Mouse (Mus musculus) hindbrain, embryonic 14.5 days (tissue): ENCODE data around the gene 1700020A23Rik. TPM values are rescaled to one million over a fixed set of nuclear protein-coding genes. Genes with fewer than 3 reads are reported as not detected.

Experiments
- ATAC-seq: fragments of 200-750 bp; cut with Nextera tagmentation; 2 replicates; pipeline ENCODE4 v1.8.0; 2017; ENCODE audit warnings: moderate number of reproducible peaks, mild to moderate bottlenecking, moderate TSS enrichment, moderate library complexity; ENCODE audit not compliant: low FRiP score
- DNase-seq: peaks from one replicate; pipeline ENCODE4 v3.0.0-alpha.2; 2015; ENCODE audit warnings: low spot score
- H3K27ac ChIP-seq: fragments of 300-500 bp; sonication (generic); 2 replicates; pipeline ENCODE4 v1.5.1; 2014; ENCODE audit warnings: mild to moderate bottlenecking, moderate library complexity
- H3K27me3 ChIP-seq: fragments of 300-500 bp; sonication (generic); 2 replicates; pipeline ENCODE4 v1.6.1; 2014; ENCODE audit warnings: mild to moderate bottlenecking, low read length, mixed read lengths; ENCODE audit not compliant: control insufficient read depth, insufficient read depth
- H3K36me3 ChIP-seq: fragments of 300-500 bp; sonication (generic); replicated peaks from 2 replicates; pipeline ENCODE4 v1.6.1; 2014; ENCODE audit not compliant: control insufficient read depth, insufficient read depth
- H3K4me1 ChIP-seq: fragments of 300-500 bp; sonication (generic); replicated peaks from 2 replicates; pipeline ENCODE4 v1.6.1; 2014; ENCODE audit warnings: antibody characterized with exemption, low read length, mixed read lengths; ENCODE audit not compliant: control insufficient read depth, insufficient read depth
- H3K4me2 ChIP-seq: fragments of 300-500 bp; sonication (generic); replicated peaks from 2 replicates; pipeline ENCODE4 v1.6.1; 2014; ENCODE audit warnings: mild to moderate bottlenecking, moderate library complexity
- H3K4me3 ChIP-seq: fragments of 300-500 bp; sonication (generic); replicated peaks from 2 replicates; pipeline ENCODE4 v1.5.1; 2014; ENCODE audit warnings: mild to moderate bottlenecking, low read length
- H3K9ac ChIP-seq: fragments of 300-500 bp; sonication (generic); 2 replicates; pipeline ENCODE4 v1.6.1; 2014
- H3K9me3 ChIP-seq: fragments of 300-500 bp; sonication (generic); 2 replicates; pipeline ENCODE4 v1.6.1; 2016; ENCODE audit warnings: low read length; ENCODE audit not compliant: control insufficient read depth
- WGBS: fragments of 180-500 bp; shearing (Covaris S2); extraction: QIAGEN DNeasy Blood & Tissue Kit; methylation state at CpG from one replicate; pipeline ENCODE4 v1.1.7; 2014; 5-methylcytosine and 5-hydroxymethylcytosine counted together
- polyA plus RNA-seq: library from polyadenylated mRNA; unstranded; fragments of >200 nt; fragmentation: Nextera tagmentation; extraction: Ambion mirVana; gene quantifications from 2 replicates; pipeline ENCODE4 v1.2.1, GENCODE M21; 2014

1700020A23Rik gene
- polyA plus RNA-seq, 1 experiment from 2014 or later = 0.72 TPM

GRCm38 (mm10) chr2:130401891-130402290 lies 3.2 kb upstream of the 1700020A23Rik start:
- no peak for DNase-seq
- Histone ChIP-seq H3K4me2 (no peak overlapping the region), H3K9me3 (no peaks in the 10 kb centered on the region), H3K4me1 (peaks cover 15% of the 10 kb centered on the region; the same call in 1 of the 2 replicates), H3K36me3 (no peaks in the 10 kb centered on the region), H3K27ac (no peak overlapping the region), H3K9ac (no peak overlapping the region), H3K4me3 (no peak overlapping the region), H3K27me3 (peaks cover 5% of the 10 kb centered on the region; the same call in 1 of the 2 replicates)
- WGBS = 87% methylated on average over 4 of the region's 4 CpGs
- ATAC-seq = no peak

GRCm38 (mm10) chr2:130406178-130406577 lies 1.1 kb downstream of the 1700020A23Rik start, which contains the start of gene Tmem239:
Tmem239 (plus strand) TSS chr2:130406478.
- no peak within 1 kb of the TSS for H3K27ac ChIP-seq
- H3K36me3 ChIP-seq = no peaks in the 10 kb centered on the region
- H3K4me3 ChIP-seq = no peak within 1 kb of the TSS
- ATAC-seq (no peak), DNase-seq (no peak)
- H3K9ac ChIP-seq = no peak within 1 kb of the TSS
- WGBS = 85% methylated on average over 2 of the region's 2 CpGs
- no peaks in the 10 kb centered on the region for H3K9me3 ChIP-seq
- no peaks in the 10 kb centered on the region for H3K27me3 ChIP-seq
- no peak within 1 kb of the TSS for H3K4me2 ChIP-seq
- H3K4me1 ChIP-seq = no peaks in the 10 kb centered on the region

- H3K36me3 ChIP-seq = no peaks in the 10 kb centered on the region
- no peaks in the 10 kb centered on the region for H3K4me1 ChIP-seq
- no peaks in the 10 kb centered on the region for H3K9me3 ChIP-seq
- ATAC-seq (no peak), DNase-seq (peak; percentile 39)
- H3K9ac ChIP-seq = no peak overlapping the region
- no peak overlapping the region for H3K4me3 ChIP-seq
- 22% methylated on average over 6 of the region's 6 CpGs for WGBS
- H3K27ac ChIP-seq = no peak overlapping the region
- no peak overlapping the region for H3K4me2 ChIP-seq
- no peaks in the 10 kb centered on the region for H3K27me3 ChIP-seq
These were observed 3.1 kb downstream of the 1700020A23Rik start for GRCm38 (mm10) chr2:130408194-130408593.

- no peaks in the 10 kb centered on the region for H3K36me3 ChIP-seq
- peak; percentile 86 for ATAC-seq
- H3K27me3 ChIP-seq = no peaks in the 10 kb centered on the region
- H3K4me3 ChIP-seq = no peak overlapping the region
- no peak overlapping the region for H3K9ac ChIP-seq
- peak; percentile 84 for DNase-seq
- no peak overlapping the region for H3K27ac ChIP-seq
- no peaks in the 10 kb centered on the region for H3K9me3 ChIP-seq
- no peak overlapping the region; the same call in 1 of the 2 replicates for H3K4me2 ChIP-seq
- 33% methylated on average over 16 of the region's 16 CpGs for WGBS
- H3K4me1 ChIP-seq = no peaks in the 10 kb centered on the region
These were observed 6.8 kb downstream of the 1700020A23Rik start for GRCm38 (mm10) chr2:130411558-130412495.

GRCm38 (mm10) chr2:130412775-130413174 lies 7.7 kb downstream of the 1700020A23Rik start:
- 80% methylated on average over 3 of the region's 3 CpGs for whole genome bisulfite sequencing
- Histone ChIP-seq H3K4me1 (no peaks in the 10 kb centered on the region), H3K9ac (no peak overlapping the region), H3K9me3 (no peaks in the 10 kb centered on the region), H3K27me3 (no peaks in the 10 kb centered on the region), H3K4me3 (no peak overlapping the region), H3K4me2 (no peak overlapping the region), H3K27ac (no peak overlapping the region), H3K36me3 (no peaks in the 10 kb centered on the region)
- DNase-seq = no peak
- no peak for ATAC-seq

GRCm38 (mm10) chr2:130414094-130414856 lies 9.2 kb downstream of the 1700020A23Rik start:
- Histone ChIP-seq H3K4me3 (no peak overlapping the region), H3K27ac (no peak overlapping the region), H3K9me3 (no peaks in the 10 kb centered on the region), H3K9ac (no peak overlapping the region), H3K27me3 (no peaks in the 10 kb centered on the region), H3K36me3 (peaks cover 8% of the 10 kb centered on the region; the same call in 1 of the 2 replicates), H3K4me2 (no peak overlapping the region), H3K4me1 (no peaks in the 10 kb centered on the region)
- no peak for ATAC-seq
- 77% methylated on average over 6 of the region's 6 CpGs for WGBS
- DNase-seq = no peak

- Histone ChIP-seq H3K9me3 (no peaks in the 10 kb centered on the region), H3K36me3 (peaks cover 18% of the 10 kb centered on the region; the same call in 1 of the 2 replicates), H3K9ac (no peak overlapping the region), H3K27ac (no peak overlapping the region), H3K4me1 (peaks cover 21% of the 10 kb centered on the region), H3K4me2 (no peak overlapping the region), H3K27me3 (no peaks in the 10 kb centered on the region), H3K4me3 (no peak overlapping the region)
- ATAC-seq (no peak), DNase-seq (no peak)
- WGBS = 99% methylated on average over 26 of the region's 26 CpGs
These were observed 16.9 kb downstream of the 1700020A23Rik start for GRCm38 (mm10) chr2:130421781-130422620.

- Histone ChIP-seq H3K27ac (peak overlapping the region; percentile 90), H3K4me2 (peak overlapping the region; percentile 61), H3K4me3 (peak overlapping the region; percentile 72), H3K36me3 (peaks cover 16% of the 10 kb centered on the region; the same call in 1 of the 2 replicates), H3K4me1 (peaks cover 21% of the 10 kb centered on the region), H3K27me3 (no peaks in the 10 kb centered on the region), H3K9ac (peak overlapping the region; percentile 84), H3K9me3 (no peaks in the 10 kb centered on the region)
- WGBS = 14% methylated on average over 49 of the region's 49 CpGs
- peak; percentile 83 for DNase-seq
- peak; percentile 78 for ATAC-seq
These were observed 18.5 kb downstream of the 1700020A23Rik start for GRCm38 (mm10) chr2:130423397-130424125.
